Mouse (Mus musculus) layer of hippocampus, postnatal 14 days (tissue): ENCODE results near the gene Mlst8. TPM values are rescaled to one million over a fixed set of nuclear protein-coding genes. Genes with fewer than 3 reads are reported as not detected.
"Not testable (repeated sequence)": the region's sequence is repeated elsewhere in the genome, so short reads cannot be mapped to it uniquely, and the experiment has no call there.

Source experiments
- DNase-seq, 2 experiments: peaks; one replicate each; pipeline ENCODE4 v3.0.0; 2021 to 2022; ENCODE audit warnings: low spot score in 2 of 2, mixed read lengths in 1 of 2
- total RNA-seq, 2 experiments: library from RNA; stranded (reverse); gene quantifications; 2 replicates each; pipeline ENCODE4 v1.2.3; 2021

Mlst8 gene
- total RNA-seq, 2 experiments from 2014 or later = 30.7 to 32.1 TPM

GRCm38 (mm10) chr17:24469910-24470602 lies 8.8 kb downstream of the Mlst8 start, which contains the start of the genes E4f1 and Pgp:
E4f1 (minus strand) TSS chr17:24470313.
Pgp (plus strand) TSS chr17:24470392.
- DNase-seq = peak; percentile 99 to 100

- DNase-seq = no peak
Observed at GRCm38 (mm10) chr17:24469336-24469909, 9.5 kb downstream of the Mlst8 start.

GRCm38 (mm10) chr17:24468636-24469246 lies 10.1 kb downstream of the Mlst8 start:
- DNase-seq = no peak

GRCm38 (mm10) chr17:24463374-24464133 lies 15.3 kb downstream of the Mlst8 start:
- no peak for DNase-seq

GRCm38 (mm10) chr17:24462932-24463331 lies 15.9 kb downstream of the Mlst8 start:
- DNase-seq = no peak

GRCm38 (mm10) chr17:24461580-24461979 lies 17.3 kb downstream of the Mlst8 start:
- no peak for DNase-seq

- not testable (repeated sequence) for DNase-seq
Observed at GRCm38 (mm10) chr17:24455523-24456206, 23.2 kb downstream of the Mlst8 start.

GRCm38 (mm10) chr17:24454756-24455522 lies 23.9 kb downstream of the Mlst8 start:
- peak; percentile 98 to 99 for DNase-seq

GRCm38 (mm10) chr17:24454218-24454755 lies 24.6 kb downstream of the Mlst8 start:
- no peak for DNase-seq

- DNase-seq = no peak
Observed at GRCm38 (mm10) chr17:24453372-24453771, 25.5 kb downstream of the Mlst8 start.

- DNase-seq = no peak
Observed at GRCm38 (mm10) chr17:24451220-24451619, 27.7 kb downstream of the Mlst8 start.

- DNase-seq = no peak
Observed at GRCm38 (mm10) chr17:24449507-24449906, 29.4 kb downstream of the Mlst8 start.

GRCm38 (mm10) chr17:24446590-24446989 lies 32.3 kb downstream of the Mlst8 start:
- no peak for DNase-seq

- no peak for DNase-seq
Observed at GRCm38 (mm10) chr17:24443409-24443808, 35.5 kb downstream of the Mlst8 start.

- DNase-seq = no peak
Observed at GRCm38 (mm10) chr17:24442632-24443155, 36.2 kb downstream of the Mlst8 start, which contains the start of gene Dnase1l2. Dnase1l2 (minus strand) TSS chr17:24443105.

- no peak for DNase-seq
Observed at GRCm38 (mm10) chr17:24442107-24442506, 36.8 kb downstream of the Mlst8 start.

- DNase-seq = no peak
Observed at GRCm38 (mm10) chr17:24441148-24441547, 37.7 kb downstream of the Mlst8 start.

GRCm38 (mm10) chr17:24440377-24440776 lies 38.5 kb downstream of the Mlst8 start:
- DNase-seq = no peak

- no peak for DNase-seq
Observed at GRCm38 (mm10) chr17:24437016-24437415, 41.9 kb downstream of the Mlst8 start.
